Mouse (Mus musculus) cerebellum, postnatal 4 days (tissue): Measurements from ENCODE around the gene Arid3a.

Source experiments
- DNase-seq, 2 experiments: peaks; one replicate each; pipeline ENCODE4 v3.0.0; 2022; ENCODE audit warnings: low spot score in 2 of 2, mixed read lengths in 1 of 2

Gene Arid3a

DNA sequence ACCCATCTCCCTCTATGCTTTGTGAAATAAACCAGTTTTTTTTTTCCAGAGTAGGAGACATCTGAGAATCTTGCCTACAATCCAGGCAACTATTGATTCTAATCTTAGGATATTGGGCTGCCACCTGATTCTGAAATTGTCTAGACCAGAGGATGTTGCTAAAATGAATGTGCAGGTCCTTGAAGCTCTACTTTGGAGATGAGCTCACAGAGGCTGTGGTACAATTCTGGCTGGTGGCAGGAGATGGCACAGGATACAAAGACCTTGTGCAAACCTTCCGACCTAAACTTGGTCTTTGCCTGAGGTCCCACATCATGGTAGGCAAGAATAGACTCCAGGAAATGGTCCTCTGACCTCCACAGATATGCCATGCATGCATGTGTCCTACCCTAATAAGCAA is 68.8 kb downstream of the Arid3a start:
- no peak for DNase-seq

DNA sequence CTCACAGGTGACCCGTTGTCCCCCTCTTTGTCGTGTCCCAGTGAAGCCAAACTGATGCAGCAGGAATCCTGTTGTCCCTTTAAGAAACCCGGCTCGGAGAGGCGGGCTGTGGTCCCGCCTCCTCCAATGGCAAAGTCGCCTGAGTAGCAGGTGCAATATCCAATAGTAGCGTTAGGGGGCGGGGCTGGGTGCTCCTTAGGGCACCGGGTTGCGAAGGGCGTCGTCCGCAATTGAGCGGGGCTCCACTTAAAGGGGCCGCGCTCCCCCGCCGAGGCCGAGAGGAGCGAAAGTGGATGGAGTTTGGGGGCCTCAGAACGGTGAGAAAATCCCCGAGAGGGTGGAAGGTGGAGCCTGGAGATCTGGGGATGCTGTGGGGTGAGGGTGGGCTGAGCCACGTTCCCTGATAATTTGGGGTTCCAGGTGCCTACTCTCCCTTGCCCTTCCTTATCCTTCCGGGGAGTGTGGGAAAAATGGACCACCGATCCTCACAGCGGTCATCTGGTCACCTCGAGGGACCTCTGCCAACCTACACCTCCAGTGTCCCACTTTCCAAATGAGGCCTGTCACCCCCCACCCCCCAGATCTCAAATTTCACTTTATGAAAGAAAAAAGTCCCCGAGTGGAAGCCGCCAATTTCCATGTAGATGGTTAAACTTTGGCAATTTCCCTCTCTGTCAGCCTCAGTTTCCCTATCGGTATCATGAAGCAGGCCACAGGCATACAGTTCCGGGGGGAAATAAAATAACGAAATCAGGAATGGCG is 69.6 kb downstream of the Arid3a start, which contains the start of gene Abca7:
TSS of gene Abca7 (plus strand) at position 223 of the 762 bp plus-strand sequence.
- peak; percentile 98 to 99 for DNase-seq

GRCm38 (mm10) chr10:79997034-79997760 is 70.4 kb downstream of the Arid3a start:
- peak in 1 of 2 experiments; percentile 72 for DNase-seq

DNA sequence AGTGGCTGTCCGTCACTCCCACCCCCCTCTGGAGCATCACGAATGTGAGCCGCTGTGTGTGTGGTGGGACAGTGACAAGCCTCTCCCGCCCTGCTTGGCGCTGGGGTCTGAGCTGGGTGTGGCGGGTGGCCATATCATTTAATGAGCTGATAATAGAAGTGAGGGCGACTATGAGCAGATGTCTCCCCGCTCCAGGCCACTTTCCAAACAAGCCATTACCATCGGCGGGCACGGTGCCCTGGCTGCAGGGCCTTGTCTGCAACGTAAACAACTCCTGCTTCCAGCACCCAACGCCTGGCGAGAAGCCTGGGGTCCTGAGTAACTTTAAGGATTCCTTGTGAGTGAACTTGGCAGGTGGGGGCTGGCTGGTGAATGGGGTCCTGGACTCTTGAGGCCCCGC is 71.0 kb downstream of the Arid3a start:
- DNase-seq = peak in 1 of 2 experiments; percentile 66

DNA sequence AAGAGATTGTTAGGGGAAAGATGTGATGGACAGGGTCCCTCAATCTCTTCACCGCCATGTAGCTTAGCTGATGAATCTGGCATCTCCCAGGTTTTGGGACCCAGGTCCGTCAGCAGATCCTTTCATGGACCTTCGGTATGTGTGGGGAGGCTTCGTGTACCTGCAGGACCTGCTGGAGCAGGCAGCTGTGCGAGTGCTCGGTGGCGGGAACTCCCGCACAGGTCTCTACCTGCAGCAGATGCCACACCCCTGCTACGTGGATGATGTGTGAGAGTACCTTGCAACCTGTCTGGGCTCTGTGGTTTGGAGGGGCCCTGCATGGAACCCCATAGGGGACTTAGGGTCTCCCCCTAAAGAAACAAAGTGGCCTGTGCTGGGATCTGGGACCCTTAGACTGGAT is 75.1 kb downstream of the Arid3a start:
- DNase-seq = no peak

DNA sequence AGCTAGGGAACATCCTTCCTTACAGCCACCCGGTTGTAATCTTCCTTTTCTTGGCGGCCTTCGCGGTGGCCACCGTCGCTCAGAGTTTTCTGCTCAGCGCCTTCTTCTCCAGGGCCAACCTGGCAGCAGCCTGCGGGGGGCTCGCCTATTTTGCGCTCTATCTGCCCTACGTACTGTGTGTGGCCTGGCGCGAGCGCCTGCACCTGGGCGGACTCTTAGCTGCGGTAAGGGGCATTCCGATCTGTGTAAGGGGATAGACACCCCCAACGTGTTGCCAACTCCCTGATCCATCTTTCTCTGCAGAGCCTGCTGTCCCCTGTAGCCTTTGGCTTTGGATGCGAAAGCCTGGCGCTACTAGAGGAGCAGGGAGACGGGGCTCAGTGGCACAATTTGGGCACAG is 76.0 kb downstream of the Arid3a start:
- no peak for DNase-seq

DNA sequence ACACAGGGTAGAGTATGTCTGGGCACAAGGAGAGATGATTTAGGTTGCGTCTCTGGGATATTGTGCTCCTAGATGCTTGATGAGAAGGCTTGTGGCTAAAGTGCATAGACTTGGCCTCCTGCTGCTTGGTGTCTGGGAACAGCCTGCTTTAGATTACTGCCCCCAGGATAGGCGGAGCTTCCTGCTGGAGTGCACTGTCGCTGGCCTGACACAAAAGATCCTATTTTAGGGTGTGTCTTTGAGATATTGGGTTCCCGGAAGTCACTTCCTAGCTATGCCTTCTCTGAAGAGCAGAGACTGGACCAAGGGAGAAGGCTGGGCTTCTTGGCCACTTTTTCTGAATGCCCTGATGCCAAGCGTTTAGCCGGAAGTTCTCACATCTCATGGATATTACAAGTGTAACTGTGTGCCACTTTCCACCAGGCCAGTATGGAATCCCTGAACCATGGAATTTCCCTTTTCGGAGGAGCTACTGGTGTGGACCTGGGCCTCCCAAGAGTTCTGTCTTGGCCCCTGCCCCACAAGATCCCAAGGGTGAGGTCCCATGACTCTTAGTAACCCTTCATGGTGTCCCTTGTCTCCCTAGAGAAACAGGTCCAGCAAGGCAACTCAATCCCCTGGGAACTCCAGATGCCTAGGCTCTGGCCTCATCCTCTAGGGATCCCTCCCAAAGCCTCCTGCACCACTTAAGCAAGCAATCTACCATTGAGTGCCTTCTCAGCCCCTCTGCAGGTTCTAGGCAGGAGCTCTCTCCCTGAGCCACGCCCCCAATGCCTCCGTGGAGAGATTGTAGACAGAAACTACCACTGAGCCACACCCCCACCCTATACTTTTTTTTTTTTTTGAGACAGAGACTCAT is 76.8 kb downstream of the Arid3a start:
- no peak for DNase-seq

- DNase-seq = no peak
These were observed 77.4 kb downstream of the Arid3a start for GRCm38 (mm10) chr10:80004233-80004705.
